Mouse (Mus musculus) B cell, adult 2 months (primary cell): ENCODE measurements around the gene Cryge.
"Not testable (repeated sequence)": the region's sequence is repeated elsewhere in the genome, so short reads cannot be mapped to it uniquely, and the experiment has no call there.

Experiments
- DNase-seq, 2 experiments: peaks; one replicate each; pipeline ENCODE4 v3.0.0; 2022

The Cryge gene

GRCm38 (mm10) chr1:65050952-65051351 is at the start of gene Cryge:
Gene Cryge (minus strand): TSS chr1:65051149.
- DNase-seq: not testable (repeated sequence)

DNA sequence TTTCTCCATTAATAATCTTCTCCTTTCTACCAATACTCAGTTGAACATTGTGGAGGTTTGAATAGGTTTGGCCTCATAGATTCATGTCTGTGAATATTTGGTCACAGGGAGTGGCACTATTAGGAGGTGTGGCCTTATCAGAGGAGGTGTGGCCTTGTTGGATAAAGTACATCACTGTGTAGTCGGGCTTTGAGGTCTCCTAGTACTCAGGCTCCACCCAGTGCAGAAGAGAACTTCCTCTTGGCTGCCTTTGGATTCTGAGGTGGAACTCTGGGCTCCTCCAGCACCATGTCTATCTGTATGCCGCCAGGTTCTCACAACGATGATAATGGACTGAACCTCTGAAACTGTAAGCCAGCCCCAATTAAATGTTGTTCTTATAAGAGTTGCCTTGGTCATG is 46.0 kb upstream of the Cryge start:
- DNase-seq: no peak

DNA sequence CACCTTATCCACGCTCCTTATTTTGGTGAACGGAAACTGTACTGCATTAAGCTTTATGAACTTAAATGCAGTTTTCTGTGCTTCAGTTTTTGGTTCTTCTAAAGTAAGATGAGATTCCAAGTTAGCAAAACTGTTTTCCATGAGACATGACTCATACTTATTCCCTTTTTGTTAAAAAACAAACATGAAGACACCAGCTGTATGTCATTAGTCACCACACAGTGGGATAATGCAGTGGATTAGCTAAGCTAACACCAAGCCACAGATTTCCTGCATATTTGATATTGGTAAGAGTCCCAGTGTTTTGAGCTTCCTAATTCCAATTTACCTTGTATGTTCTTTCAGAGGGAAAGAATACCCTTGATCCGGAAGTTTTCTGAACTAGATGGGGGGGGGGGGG is 40.6 kb upstream of the Cryge start:
- no peak for DNase-seq

DNA sequence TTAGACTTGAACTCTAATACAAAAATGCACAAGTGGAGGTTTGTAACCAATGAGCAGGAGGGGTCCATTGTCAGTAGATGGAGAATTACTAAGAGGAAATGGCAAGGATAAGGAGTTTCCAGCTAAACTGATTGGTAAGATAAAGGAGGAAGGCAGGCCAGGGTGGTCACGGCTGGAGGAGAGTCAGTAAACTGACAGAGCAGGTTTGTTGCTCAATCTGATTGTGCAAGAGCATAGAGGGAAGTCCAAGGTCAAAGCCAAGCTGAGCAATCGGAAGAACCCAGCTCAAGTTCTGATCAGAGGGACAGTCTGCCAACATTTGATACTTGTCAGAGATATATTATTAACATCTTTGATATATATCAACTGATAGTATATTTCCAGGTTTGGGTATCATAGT is 39.4 kb upstream of the Cryge start:
- no peak for DNase-seq

DNA sequence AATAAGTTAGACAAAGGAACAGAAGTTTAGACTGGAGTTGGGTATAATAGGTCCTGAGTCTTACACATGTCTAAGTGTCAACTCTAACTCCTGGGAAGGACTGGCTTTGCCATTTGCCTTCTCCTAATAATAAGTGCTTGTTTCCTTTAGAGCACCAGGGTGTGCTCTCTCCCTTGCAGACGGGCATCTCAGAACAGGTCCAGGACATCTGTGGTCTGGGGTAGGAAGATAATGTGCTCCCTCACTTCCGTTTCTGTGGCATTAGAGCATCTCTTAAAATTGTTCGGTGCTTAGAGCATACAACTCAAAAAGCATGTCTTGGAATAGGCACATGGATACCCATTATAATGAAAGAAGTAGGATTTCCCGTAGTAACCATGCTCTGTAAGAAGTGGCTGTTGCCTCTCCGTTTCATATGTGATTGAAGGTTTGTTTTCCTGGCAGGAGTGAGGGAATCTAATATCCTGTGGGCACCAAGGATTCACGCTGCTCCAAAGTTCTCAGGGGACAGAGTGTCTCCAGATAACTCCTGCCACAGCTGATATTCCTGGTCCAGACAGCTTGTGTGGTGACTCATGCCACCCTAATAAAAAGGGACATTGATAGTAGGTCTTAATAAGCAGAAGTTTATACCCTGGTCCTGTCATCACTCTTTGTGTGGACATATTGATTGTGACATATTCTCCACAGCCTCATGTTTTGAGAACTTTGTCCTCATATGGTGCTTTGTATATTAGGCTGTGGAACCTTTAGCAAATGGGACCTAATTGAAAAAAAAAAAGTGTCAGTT is 37.8 kb upstream of the Cryge start:
- DNase-seq: no peak

- DNase-seq: no peak
These were observed 31.2 kb upstream of the Cryge start, which contains the start of gene Crygb for GRCm38 (mm10) chr1:65082188-65082587. Gene Crygb (minus strand): TSS chr1:65082288.

DNA sequence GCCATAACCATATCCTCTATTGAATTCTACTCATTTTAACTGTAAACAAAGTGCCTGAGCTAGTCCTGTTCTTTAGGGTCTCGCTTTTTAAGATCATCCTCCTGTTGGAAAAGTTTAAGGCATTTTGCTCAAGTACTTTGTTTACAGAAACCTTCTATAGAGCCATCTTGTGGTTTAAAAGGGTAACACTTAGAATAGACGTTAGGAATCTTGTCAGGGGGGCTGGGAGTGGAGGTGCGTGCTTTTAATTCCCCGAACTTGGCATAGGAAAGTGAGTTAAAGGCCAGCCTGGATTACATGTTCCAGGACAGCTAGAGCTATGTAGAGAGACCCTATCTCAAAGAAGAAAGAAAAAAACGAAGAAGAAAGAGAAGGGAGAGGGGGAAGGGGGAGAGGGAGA is 24.7 kb upstream of the Cryge start:
- no peak for DNase-seq

DNA sequence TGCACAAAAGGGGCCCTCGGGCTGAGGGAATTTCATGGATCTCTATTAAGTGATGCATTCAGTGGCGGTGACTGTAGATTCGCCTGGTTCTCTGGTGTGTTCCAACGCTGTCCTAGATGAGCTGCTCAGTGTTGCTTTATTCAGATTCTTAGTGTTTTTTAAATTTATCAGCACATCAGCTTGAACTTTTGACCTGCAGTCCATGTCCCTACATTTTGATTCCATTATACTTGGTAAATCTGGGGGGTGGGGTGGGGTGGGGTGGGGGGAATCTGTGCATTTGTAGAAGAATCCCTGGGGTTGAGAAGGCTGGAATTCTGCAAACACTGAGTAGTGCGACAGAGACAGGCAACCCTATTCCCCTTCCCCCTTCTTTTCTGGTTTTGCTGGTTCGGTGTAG is 22.6 kb upstream of the Cryge start, which contains the start of gene Crygc:
Gene Crygc, minus strand, starts transcription at position 101 of the 400 bp plus-strand sequence.
- DNase-seq: no peak

DNA sequence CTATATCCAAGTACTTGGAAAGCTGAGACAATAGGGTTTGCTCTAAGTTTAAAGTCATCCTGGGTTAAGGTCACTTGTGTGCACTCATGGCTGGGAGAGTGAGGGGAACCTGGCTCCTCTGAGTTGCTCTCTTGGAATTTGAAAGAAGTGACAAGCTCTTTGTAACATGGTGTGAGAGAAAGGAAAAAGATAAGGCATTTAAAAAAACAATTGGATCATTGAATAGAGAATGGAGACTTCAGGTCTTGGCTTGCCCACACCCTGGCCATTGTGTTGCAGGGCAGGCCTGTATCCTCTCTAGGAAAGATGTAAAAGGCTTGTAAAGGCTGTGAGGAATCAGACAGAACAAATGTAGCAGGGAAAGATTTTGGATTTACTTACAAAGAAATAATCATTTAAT is 16.9 kb upstream of the Cryge start:
- DNase-seq: no peak

DNA sequence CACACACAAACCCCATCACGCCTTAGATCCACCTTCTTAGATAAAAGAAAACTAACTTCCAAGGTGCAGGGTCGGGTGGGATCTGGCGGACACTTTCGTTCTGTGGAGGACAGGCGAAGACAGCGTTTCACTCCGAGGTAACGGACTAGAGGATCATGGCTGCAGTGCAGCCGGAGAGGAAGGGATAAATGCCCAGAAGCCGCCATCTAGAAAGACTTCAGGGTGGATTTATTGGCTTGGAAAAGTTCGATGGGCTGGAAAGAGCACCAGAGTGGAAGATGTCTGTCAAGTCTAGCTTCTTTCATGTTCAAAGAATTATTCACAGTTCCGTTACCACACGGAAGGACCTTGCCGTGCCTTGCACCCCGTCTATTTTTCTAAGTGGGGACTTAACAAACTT is 13.3 kb upstream of the Cryge start:
- no peak for DNase-seq

DNA sequence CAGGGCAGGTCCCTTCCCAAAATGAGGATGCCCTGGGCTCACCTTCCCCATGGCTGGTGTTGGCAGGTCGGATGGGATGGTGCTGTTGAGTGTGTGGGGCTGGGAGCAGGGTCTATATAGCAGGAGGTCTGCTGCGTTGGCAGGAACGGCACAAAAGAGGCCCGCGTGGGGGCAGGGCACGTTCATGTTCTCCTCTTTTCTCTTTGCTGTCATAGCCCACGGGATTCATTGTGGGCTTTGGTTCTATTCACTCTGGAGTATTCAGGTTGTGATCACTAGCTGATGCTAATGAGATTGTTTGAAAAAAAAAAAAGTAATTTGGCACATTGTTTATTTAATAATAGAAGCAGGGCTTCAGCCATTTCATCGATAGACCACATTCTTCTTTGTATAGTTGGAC is 12.4 kb upstream of the Cryge start, which contains the start of gene Crygd:
Gene Crygd, minus strand, starts transcription at position 101 of the 400 bp plus-strand sequence.
- no peak for DNase-seq

- no peak for DNase-seq
These were observed 1.2 kb upstream of the Cryge start for GRCm38 (mm10) chr1:65052140-65052539.

- DNase-seq: no peak
These were observed 747 bp upstream of the Cryge start for GRCm38 (mm10) chr1:65051696-65052095.

- no peak for DNase-seq
These were observed 2.2 kb downstream of the Cryge start for GRCm38 (mm10) chr1:65048781-65049180.

DNA sequence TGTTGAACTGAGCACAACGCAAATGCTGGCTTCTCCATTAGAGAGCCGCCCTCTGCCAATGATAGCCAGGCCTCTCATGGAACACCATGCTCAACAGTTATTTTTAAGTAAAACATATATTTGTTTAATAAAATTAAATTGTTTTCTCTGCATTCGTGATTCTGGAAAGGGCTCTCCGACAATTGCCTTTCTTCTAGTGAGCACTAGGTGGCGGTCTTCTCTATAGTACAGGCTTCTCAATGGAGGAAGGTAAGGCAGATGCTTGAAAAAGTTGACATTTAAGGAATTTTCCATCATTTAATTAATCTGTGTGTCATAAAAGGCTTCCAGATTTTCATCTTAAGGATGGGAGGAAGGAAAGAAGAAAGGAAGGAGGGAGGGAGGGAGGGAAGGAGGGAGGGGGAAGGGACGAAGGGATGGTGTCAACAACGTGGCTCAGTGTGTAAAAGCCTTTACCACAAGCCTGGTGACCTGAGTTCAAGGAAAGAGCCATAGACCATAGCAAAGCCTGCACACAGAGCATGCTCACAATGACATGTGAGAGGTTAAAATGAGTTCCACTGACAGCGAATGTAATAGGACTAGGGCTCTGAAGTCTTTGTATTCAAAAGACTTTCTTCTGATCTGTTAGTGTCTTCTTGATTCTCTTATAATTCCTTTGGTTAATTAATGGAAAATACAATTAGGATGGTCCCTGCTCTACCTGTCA is 4.4 kb downstream of the Cryge start:
- peak; percentile 14 to 23 for DNase-seq

DNA sequence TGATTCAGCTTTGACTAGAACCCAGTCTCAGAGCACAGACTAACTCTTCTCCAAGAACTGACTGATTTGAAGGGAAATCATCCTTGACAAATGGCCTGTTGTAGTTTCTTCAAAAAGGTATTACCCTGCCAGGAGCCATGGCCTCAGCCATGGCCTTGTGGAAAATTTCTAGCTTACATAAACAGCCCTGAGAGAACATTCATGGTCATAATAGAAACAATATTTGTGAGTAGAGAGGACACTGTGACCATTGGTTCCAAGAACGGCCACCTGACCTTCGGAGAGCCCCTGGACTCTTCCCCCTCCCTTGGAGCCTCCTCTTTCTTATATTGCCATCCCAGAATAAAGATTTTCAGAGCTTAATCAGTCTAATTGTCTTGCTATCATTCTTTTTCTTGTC is 7.5 kb downstream of the Cryge start:
- no peak for DNase-seq

GRCm38 (mm10) chr1:65041837-65042236 is 9.1 kb downstream of the Cryge start:
- DNase-seq: no peak

- no peak for DNase-seq
These were observed 10.1 kb downstream of the Cryge start for GRCm38 (mm10) chr1:65040806-65041205.

GRCm38 (mm10) chr1:65039679-65040078 is 11.3 kb downstream of the Cryge start:
- DNase-seq: no peak

DNA sequence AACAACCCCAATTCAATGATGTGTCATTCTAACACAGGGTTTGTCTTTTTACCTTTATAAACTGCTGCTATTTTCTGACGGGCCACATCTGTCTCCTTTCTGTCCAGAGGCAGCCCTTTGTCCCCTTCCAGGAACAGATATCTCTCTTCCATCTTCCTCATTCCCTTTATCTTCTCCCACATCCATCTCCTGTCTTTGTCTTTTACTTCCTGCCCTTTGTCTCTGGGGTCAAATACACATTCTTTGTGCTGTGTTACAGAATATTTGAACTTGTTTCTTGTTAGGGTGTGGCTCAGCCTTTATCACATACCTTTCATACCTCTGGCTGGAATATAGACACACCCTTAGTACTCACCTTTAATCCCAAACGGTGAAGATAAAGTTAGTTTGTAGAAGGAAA is 13.4 kb downstream of the Cryge start:
- no peak for DNase-seq

DNA sequence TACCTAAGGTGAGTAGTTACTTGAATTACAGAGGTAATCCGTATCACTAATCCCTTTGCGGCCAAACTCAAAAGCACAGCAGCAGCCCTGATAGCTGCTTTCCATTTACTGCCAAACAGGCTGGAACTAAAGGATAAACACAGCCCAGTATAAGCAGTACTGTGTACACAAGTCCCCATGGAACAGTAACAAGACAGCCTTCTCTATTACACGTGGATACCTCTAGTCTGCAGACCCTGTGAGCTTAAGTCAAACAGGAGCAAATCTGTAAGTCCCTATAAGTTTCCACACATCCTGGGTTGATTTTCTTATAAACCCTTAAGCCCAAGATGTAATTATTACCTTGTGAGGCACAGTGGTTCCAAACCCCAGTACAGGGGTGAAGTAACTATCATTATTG is 15.4 kb downstream of the Cryge start:
- no peak for DNase-seq

DNA sequence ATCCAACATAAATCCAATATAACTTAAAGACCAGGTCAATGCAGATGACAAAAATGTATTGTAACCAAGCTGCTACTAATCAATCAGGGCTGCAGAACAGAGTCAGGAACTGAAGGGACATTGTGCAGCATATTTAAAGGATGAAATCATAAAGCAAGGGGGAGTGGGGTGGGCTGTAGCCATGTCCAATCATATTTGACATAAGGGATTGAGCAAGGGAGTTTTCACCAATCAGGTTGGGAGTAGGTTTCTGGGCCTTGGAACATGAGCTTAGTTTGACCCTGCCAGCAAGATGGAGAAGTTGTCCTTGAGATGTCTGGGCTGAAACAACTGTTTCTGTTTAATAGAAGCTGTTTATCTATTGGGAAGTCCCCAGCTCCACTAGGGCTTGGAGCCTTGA is 18.3 kb downstream of the Cryge start, which contains the start of gene Akr1cl:
Gene Akr1cl, minus strand, starts transcription at position 119 of the 400 bp plus-strand sequence.
- DNase-seq: no peak

DNA sequence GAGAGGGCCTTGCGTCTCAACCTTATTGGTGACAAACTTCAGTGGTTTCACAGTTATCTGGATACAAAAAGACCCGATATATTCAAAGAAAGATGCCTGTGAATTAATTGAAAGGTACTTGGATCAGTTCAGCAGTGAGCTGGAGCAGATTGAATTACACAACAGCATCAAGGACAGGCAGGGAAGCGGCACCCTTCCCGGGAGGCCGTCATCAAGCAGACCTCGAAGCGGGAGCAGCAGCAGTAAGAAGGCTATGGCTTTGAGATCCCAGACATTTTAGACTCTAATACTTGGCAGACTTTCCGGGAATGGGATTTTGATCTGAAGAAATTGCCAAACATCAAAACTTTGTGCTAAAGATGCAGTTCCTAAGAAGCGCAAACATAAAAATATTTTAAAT is 22.7 kb downstream of the Cryge start:
- no peak for DNase-seq

DNA sequence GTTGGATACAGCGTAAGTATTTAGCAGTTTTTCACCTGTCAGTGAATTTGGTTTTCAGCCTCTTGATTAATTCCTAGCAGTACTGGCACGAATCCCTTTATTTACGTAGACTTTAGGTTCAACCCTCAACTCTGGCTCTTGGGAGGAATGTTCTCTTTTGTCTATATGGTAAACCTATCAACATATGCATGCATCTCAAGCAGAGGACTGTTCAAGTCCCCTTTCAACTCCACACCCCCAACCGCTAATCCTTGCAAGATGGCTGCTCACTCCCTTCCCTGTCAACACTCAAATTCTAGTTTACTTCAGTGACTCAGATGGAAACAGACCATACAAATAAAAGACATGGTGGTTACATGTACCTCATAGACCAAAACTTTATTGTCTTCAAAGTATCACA is 38.2 kb downstream of the Cryge start:
- DNase-seq: no peak
